Mouse (Mus musculus): ENCODE data around the gene Fbxl17.

Gene Fbxl17

DNA sequence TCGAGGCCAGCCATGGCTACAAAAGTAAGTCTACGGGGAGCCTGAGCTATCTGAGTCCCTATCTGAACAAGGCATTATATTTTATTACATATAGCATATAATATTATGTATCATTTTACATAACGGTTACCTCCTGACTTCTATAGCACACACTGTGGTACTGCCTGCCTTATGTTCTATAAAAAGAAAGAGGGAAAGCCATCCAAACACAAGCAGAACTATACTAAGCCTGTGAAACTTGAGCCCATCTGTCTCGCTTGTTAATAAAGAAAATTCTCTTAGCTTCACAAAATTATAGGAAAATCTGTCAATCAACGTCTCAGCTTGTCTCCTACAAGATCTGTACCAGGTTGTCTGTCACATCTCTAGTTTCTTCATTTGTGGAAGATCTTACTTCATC is 173.6 kb downstream of the Fbxl17 start:
- no peak for DNase-seq

DNA sequence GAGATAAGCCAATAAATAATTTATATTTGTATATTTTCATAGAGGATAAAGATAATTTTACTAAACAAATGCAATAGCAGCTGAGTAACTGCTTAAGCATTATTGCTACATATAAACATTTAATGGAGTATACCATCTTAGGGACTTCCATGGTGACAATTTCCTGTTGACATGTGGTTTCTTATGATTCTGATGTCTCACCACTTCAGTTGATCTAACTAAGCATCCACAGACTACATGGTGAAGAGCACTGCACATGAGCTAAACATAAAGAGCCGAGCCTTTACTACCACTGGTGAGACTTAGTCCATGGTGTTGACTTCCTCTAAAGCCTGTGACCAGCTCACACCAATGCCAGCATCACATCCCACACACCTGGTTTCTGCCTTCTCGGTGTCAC is 175.1 kb downstream of the Fbxl17 start:
- no peak for DNase-seq

DNA sequence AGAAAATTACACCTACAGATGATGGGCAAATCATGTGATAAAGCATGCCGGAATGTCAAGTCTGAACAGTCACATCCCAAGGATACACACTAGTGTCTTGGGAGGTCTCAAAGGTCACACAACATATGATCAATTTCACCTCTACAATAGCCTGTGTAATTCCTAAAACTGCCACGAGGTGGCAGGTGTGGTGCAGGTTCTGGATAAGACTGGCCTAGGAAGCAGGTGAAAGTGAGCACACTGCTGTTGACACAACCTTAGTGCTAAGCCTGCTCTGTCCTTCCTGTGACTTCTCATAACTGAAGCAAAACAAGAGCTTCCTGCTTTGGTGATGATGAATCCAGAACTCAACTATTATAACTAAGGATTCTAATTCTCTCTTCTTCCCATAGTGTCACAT is 175.8 kb downstream of the Fbxl17 start:
- peak; percentile 53 for DNase-seq

GRCm38 (mm10) chr17:63322846-63323245 is 177.0 kb downstream of the Fbxl17 start:
- no peak for DNase-seq

GRCm38 (mm10) chr17:63321290-63321689 is 178.5 kb downstream of the Fbxl17 start:
- DNase-seq = no peak

- DNase-seq = no peak
Observed at GRCm38 (mm10) chr17:63317518-63317917, 182.3 kb downstream of the Fbxl17 start.

DNA sequence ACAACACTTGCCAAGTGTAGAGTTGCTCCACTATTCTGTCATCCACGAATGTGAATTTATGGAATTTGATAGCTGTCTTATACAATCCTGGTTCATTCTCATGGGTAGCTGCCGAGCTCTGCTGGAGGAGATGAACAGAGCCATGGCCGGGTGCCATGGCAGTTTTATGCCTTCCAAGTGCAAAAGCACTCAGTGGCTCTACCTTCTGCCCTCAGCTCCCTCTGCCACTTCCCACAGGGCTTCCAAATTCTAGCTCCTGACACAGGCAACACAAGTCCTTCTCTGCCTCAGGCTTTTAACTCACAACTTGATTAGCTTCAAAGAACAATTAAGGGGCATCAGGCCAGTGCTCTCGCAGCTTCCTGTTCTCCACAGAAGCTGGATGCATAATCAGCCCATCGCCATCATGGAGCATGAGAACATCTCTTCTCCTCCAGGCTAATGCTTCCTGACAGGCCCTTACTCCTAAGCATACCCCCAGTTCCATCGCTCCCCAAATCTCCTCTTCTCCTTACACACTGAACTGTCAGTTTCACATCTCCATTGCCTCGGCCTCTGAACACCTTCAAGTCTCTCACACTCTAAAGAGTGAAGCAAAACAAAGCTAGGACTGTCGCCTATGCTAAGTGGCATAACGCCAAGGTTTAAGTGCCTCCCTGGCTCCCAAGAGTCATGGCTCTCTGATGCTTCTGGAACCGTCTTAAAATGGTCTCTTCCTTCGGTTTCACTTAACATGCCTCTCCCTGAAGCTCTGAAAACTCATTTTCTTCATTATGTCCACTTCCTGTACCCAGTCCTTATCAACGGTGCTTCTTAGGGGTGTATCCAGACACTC is 184.0 kb downstream of the Fbxl17 start:
- DNase-seq = no peak

DNA sequence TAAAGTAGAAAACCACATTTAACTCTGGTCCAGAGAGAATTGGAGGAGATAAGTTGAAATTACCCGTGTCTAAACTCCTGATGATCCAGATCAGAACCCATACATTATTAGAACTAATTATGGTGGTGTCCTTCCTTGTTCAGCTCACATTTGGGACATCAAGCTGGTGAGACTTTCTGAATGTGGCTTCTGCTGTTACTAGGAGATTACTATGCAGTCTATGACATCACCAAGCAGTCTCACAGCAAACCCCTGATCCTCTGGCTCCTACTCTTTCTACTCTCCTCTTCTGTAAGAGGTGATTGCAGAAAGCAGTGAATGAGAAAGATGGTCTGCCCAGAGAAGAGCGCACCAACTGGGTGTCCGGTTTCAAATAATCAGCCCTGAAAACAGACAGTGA is 187.0 kb downstream of the Fbxl17 start:
- DNase-seq = no peak

- DNase-seq = no peak
Observed at GRCm38 (mm10) chr17:63312330-63312729, 187.5 kb downstream of the Fbxl17 start.

DNA sequence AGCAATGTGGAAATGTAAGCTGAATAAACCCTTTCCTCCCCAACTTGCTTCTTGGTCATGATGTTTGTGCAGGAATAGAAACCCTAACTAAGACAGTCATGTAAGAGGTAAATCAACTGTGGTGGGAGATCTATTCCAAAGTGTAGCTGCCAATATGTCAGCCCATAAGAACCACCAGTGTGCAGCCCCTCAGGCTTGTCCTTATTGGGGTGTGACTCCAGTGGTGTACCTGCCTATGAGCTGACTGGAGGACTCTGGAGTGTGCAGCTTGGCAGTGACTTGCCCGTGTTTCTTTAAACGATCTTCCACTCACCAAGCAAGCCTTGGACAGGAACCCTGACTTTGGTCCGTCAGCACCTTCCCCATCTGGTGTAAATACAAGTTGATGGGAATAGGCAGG is 188.2 kb downstream of the Fbxl17 start:
- DNase-seq = no peak

- DNase-seq = no peak
Observed at GRCm38 (mm10) chr17:63310021-63310420, 189.8 kb downstream of the Fbxl17 start.

DNA sequence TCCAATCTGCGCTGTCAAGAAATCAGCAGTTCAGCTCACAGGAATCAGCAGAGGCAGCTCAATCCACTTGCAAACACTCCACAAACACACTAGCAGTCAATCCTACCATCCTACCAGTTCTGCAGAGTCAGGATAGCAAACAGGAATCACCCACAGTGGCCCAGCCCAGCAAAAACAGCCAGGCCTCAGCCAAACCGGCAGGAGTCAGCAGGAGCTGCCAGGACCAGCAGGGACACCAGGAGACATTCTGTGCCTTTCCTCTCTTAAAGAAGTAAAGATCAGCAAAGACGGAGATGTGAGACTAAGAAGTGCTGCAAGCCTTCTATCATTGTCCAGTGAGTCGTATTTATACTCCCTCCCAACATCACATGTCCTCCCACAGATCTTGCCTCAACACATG is 196.0 kb downstream of the Fbxl17 start:
- DNase-seq = no peak

GRCm38 (mm10) chr17:63301822-63302393 is 197.9 kb downstream of the Fbxl17 start:
- DNase-seq = no peak

- no peak for DNase-seq
Observed at GRCm38 (mm10) chr17:63295471-63295870, 204.3 kb downstream of the Fbxl17 start.

DNA sequence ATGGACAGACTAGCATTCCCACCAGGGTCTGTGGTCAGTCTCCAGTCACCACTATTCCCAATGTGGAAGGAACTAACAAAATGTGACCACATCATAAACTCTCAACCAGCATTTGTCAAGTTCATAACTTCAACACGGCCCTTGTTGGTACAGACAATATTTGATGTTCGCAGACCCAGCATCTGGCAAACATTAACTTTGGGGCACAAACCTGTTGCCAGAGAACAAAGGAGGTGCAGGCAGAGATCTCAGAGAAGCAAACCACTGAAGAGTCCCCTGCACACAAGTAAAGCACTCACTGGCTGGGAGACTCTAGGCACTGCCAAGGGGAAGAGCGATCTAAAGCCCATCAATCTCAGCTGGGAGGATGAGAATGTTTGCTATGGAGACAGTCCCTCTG is 204.9 kb downstream of the Fbxl17 start:
- no peak for DNase-seq

- DNase-seq = no peak
Observed at GRCm38 (mm10) chr17:63293979-63294378, 205.8 kb downstream of the Fbxl17 start.

DNA sequence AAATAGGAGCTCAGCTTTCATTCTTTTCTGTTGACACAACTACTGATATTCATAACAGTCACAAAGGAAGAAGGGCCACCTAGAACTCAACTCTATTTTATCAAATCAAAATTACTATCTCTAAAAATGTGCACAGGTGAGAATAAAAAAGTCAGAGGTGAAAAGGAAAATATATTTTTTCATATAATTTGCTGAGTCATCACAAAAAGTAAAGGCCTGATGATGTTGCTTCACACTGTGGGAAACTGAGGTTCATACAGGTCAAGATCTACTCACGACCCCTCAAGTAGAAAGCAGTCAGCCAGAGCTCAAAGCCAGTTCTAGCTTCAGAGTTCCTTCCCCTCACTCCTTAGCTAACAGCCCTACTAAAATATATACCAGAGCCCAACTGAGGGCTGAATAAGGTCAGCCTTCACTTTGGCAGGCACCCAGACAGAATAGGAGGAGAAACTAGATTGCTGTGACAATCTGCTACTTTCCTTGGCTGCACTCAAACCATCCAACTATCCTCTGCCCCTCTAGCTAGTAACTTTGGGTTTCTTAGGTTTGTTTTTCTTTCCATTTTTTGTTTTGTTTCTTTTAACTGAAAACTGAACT is 210.4 kb downstream of the Fbxl17 start:
- no peak for DNase-seq

DNA sequence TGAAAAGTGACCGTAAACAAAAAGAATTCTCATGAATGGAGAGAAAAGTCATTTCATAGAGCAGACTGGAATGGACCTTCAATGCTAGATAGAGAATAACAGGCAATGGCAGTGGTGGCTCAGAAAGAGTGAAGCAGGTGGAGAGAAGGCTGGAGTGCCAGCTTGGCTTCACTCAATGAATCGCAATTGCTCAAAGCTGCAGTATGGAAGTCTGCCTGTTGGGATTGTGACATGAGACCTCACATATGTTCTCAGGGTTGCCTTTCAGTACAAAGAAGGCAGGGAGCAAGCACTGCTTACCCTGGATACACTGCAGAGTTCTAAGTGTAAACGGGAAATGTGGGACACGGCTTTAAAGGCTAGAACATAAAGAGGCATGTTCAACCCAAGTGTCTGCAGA is 211.0 kb downstream of the Fbxl17 start:
- DNase-seq = no peak

DNA sequence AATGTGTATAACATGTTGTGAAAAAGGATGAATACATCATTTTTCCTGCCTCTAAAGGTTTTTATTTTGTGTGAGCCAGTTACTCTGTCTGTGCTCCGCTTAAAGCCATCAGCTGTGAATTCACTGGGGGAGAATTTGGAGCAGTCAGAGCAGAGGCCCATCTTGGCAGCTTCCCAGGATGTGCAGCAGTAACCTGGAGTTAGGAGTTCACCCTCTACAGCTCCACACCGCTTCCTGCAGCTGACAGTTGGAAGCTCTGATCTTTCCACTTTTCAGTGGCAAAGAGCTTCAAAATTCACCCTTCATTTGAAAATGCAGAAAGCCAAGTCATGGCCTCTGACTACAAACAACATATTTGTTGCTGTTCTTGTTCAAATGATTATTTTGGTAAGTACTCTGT is 212.4 kb downstream of the Fbxl17 start:
- DNase-seq = peak; percentile 33

GRCm38 (mm10) chr17:63285265-63285939 is 214.4 kb downstream of the Fbxl17 start:
- DNase-seq = peak; percentile 73

DNA sequence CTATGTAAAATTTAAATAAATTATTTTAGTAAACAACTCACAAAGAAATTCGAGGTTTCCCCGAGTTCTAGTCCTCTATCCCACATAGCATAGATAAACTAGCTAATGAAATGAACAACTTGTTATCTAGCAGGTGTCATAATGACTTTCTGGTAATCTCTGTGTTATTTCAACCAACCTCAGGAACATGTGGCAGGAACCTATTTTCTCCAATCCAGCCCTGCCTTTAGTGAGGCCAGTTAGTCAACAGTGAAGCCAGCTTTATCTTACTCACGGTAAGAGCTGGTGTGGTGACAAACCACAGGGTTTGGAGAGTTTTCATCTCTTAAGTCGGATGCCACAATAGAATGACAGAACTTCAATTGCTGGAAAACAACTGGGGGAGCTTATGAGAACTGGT is 215.7 kb downstream of the Fbxl17 start:
- no peak for DNase-seq

DNA sequence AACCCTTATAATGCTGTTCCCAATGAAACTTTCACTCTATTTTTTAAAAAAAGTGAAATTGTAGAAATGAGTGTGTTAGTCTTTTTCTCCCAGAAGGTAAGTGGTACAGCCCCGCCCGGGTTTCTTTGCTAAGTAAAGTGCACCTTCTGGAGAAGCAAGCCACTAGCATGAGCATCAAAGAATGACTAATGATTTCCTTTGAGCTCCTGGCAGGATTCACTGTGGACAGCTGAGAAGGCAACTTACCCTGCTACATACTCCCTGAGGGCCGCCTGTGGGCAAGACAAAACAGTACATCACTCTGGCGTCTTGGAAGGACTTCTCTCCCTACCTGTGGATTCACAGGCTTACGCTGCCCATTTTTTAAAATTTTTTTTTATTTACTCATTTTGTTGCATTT is 217.8 kb downstream of the Fbxl17 start:
- no peak for DNase-seq

DNA sequence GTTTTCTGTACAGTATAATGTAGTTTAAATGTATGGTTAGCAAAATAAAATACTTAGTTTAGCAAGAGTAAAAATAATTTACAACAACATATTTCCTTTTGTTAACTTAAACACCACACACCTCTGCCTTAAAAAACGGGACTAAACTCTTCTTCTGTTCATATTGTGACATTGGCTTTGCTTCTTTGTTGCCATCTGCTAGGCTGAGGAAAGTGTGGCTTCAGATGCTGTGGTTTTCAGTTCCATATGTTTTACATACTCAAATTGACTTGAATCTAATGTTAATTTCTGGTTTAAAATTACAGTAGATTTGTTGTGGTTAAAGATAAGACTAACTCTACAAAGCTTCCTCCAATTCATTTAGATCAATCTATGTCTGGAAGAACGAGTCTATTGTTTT is 218.8 kb downstream of the Fbxl17 start:
- no peak for DNase-seq

- DNase-seq = peak; percentile 45
Observed at GRCm38 (mm10) chr17:63279144-63279543, 220.7 kb downstream of the Fbxl17 start.
